Mouse (Mus musculus): ENCODE measurements around the gene Camta1.
A peak's percentile ranks its signal among the peaks of the same experiment; 100 is the strongest.

DNA sequence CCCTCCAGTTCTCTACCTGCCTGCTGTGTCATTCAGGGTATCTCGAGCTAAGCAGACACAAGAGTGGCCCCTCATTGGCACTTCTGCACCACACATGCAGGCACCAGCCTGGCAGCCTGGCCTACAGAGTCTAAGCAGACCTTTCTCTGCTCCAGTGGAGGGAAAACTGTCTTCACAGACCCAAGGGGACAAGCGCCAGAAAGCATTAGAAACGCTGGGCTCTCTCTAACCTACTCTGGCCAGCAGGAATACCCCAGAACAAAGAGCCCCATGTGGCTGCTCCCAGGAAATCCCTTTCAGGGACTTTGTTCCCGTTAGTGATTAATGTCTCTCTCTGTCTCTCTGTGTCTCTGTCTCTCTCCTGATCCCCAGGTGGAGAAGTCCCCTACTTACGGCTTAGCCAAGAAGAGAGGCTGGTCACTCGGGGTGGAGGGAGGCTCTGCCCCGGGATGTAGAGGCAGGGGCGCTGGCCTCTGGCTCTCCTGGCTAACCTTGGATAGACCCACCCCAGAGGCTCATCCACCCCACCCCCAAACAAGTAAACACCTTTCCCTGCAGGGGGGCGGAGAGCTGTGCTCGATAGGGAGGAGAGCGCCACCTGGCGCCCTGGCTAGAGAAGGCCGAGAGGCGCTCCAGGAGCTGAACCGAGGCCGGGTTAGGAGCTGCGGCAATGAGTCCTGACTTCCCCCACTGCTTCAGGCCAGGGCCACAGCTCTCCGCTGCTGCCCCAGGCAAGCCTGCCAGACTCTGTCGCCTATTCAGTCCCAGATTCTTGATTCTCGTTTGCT, 722.4 kb downstream of the Camta1 start:
- TF ChIP-seq CTCF (conservative IDR thresholded peaks at IDR 0.05; ENCODE audit: low read length) (peak; percentile 77), NANOG (IDR thresholded peaks at IDR 0.05; ENCODE audit: borderline replicate concordance, low read length) (no peak), POU5F1 (IDR thresholded peaks at IDR 0.05; ENCODE audit: borderline replicate concordance, low read length) (no peak)
